Mouse (Mus musculus): ENCODE measurements around the gene Mogat2.

GRCm38 (mm10) chr7:99261900-99262299, 23.5 kb upstream of the Mogat2 start:
- TF ChIP-seq CTCF (IDR thresholded peaks at IDR 0.05; ENCODE audit: extremely low read depth, insufficient read depth, low read length), result no peak
- TF ChIP-seq POLR2A (IDR thresholded peaks at IDR 0.05; ENCODE audit: extremely low read depth, insufficient read depth, low read length), result no peak

Data from cortical plate, adult 2 months (tissue).